Mouse (Mus musculus): ENCODE measurements at regions not wholly inside any gene's neighbourhood (a gene's known extent, or its start where the extent isn't known, plus 50 kb on each side); places are given as distances from the start of the nearest gene placed in this dataset.

GRCm38 (mm10) chr11:44188202-44188601 lies 211.7 kb upstream of the Il12b start:
- TF ChIP-seq CTCF (IDR thresholded peaks at IDR 0.05; ENCODE audit: control insufficient read depth, insufficient read depth, insufficient replicate concordance, low read depth, low read length) (no peak), POLR2A (IDR thresholded peaks at IDR 0.05; ENCODE audit: control insufficient read depth, low read depth, low read length) (no peak)
